Mouse (Mus musculus) ovary, postnatal 10 days (tissue): Measurements from ENCODE around the gene Pcsk6.
"Not testable (repeated sequence)": the region's sequence is repeated elsewhere in the genome, so short reads cannot be mapped to it uniquely, and the experiment has no call there.

Experiments used
- DNase-seq: peaks from one replicate; pipeline ENCODE4 v3.0.0; 2022; ENCODE audit warnings: low spot score

Pcsk6 gene

DNA sequence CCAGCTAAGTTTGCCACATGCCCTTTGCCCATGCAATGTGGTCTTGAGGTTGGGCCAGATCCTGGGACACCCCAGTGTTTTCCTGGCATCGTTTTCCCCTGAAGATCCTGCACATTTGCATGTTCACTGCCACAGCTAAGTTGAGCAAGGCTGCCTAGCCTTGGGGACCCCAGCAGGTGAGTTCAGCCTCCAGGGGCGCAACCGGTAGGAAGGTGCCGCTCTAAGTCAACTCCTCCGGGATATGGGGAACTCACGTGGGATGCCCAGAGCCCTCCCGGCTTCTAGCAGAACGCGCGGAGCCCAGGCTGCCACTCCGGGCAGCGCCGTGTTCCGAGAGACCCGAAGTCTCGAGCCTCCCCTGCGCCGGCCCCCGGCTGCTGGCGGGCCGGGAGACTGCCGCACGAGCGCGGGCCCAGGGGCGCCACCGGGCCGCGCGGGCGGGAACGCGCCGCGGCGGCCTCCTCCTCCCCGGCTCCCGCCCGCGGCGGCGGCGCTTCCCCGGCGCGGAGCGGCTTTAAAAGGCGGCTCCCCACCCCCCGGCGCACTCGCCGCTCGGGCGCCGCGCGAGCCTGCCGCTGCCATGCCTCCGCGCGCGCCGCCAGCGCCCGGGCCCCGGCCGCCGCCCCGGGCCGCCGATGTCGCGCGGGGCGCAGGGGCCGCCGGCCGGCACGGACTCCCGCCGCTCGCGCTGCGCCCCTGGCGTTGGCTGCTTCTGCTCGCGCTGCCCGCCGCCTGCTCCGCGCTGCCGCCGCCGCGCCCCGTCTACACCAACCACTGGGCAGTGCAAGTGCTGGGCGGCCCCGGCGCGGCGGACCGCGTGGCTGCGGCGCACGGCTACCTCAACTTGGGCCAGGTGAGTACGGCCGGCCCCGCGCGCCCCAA, at the start of gene Pcsk6:
Gene Pcsk6, plus strand, starts transcription at position 144 of the 882 bp plus-strand sequence.
- DNase-seq: peak; percentile 28

DNA sequence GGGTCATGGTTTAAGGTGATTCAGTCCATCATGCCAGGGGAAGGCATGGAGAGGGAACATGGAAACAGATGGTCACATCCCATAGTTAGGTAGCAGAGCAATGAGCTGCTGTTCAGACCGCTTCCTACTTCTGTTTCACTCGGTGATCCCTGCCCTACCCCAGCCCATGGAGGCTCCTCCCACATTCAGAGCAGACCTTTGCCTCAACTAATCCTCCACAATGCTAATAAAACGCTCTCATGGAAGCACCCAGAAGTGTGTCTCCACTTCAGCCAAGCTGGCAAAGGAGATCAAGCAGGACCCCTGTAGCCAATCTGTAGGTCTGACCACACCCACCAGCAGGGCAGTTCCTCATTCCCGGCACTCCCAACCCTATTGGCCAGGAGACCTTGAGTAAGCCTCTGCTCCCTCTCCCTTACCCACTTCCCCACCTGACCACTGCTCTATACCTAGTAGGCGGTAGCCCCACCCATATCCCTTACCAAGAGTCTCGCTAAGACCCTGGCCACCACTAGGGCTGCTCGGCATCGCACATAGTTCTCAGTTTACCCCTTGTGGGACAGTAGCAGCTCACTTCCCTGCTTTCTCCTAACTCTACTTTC, 47.8 kb upstream of the Pcsk6 start:
- DNase-seq: no peak

DNA sequence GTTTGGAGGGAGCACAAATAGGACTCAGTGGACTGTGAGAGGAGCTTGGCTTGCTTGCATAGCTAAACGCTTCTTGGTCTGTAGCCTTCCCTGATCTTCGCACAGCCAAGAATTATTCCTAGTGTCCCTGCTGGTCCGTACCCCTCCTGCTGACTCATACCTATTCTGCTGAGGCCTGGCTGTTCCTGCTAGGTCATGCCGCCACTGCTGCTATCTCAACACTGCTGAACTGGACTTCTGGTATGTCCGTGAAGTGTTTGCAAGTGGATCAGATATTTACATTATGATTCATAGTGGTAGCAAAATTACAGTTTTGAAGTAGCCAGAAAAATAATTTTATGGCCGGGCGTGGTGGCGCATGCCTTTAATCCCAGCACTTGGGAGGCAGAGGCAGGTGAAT, 44.0 kb upstream of the Pcsk6 start:
- no peak for DNase-seq

DNA sequence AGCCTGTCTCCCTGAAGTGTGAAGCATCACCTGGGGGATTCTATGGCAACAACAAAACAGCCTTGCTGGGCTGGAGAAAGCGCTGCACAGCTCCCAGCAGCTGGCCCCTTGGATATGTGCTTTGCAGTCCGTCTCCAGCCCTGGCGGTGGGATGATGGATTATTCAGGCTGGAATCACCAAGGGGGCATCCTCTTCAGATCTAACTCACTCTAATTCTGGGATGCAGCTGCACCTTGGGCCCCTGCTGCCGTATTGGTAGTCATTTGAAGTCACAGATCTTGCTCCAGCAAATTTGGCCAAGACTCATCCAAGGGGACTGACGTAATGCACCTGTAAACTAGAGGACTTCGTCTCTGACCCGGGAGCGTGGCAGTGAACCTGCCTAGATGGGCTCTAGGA, 41.1 kb upstream of the Pcsk6 start:
- DNase-seq: no peak

DNA sequence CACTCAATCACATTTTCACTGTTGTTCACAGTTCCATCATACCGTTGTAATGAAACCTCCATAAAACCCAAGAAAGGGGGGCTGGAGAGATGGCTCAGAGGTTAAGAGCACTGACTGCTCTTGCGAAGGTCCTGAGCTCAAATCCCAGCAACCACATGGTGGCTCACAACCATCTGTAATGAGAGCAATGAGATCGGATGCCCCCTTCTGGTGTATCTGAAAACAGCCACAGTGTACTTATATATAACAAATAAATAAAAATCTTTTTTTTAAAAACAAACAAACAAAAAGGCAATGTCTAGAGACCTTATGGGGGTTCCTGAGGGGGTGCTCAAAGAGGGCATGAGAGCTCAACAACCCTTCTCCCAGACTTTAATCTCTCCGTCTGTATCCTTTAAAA, 39.6 kb upstream of the Pcsk6 start:
- DNase-seq: not testable (repeated sequence)

DNA sequence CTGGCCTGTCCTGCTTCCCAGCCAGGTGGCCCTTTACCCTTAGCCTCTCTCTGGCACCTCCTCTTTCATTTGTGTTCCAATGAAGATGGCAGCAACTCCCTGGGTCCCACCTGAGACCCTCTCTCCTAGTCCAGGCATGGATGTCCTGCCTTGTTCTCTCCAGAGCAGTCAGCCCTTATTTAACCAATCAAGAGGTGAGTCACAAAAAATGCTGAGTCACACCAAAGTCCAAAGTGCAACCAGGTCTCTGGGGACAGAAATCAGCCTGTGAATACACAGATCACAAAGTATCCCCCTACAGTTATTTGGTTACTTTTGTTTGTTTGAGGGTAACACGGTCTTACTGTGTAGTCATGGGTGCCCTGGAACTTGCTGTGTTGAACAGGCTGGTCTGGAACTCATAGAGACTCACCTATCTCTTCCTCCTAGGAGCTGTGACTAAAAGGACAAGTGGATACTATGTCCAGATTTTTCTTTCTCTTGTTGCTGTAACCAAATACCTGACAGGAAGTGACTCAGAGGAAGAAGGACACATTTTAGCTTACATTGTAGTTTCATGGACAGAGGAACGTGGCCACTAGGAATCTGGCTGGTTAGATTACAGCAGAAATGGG, 38.9 kb upstream of the Pcsk6 start:
- DNase-seq: no peak

DNA sequence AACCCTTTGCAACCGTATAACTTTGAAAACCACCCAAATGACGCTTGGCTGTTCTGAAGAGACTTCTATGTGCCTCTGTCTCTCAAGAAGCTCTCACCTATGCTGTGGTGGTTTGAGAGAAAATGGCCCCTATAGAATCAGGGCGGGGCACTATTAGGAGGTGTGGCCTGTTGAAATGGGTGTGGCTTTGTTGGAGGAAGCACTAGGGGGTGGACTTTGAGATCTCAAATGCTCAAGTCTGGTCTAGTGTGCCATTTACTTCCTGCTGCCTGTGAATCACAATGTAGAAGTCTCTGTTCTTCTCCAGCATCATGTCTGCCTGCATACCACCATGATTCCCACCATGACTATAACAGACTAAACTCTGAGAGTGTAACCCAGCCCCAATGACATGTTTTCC, 21.8 kb upstream of the Pcsk6 start:
- DNase-seq: no peak

DNA sequence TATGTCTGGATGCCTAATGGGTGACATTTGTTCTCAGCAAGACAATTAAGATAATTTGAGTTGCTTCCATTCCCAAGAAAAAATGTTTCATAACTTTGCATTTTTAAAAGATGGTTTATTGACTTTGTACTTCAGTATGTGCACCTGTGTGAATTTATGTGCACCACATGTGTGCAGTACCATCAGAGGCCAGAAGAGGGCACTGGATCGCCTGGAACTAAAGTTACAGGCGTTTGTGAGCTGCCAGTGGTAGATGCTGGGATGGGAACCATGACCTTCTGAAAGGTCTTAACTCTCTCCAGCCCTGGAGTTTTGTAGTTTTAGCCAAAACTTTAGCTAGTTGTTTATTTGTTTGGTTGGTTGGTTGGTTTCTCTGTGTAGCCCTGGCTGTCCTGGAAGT, 18.3 kb upstream of the Pcsk6 start:
- no peak for DNase-seq

DNA sequence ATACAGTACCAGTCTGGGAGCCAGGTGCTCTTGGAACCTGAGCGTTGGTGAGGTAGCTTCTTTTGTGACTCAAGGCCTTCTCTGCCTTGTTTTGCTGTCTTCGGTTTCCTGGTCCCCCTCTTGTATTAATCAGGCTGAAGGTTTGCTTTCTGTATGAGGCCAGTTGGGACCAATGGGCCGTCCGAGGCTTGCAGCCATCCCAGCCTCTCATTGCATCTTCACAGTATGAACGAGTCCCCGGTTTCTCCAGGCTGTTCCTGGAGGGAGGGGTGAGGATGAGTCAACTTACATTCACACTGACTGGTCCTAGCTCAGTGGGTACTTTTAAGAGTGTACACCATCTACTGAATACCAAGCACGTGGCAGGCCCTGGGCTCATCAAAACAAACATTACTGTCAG, 553 bp upstream of the Pcsk6 start:
- DNase-seq: no peak

DNA sequence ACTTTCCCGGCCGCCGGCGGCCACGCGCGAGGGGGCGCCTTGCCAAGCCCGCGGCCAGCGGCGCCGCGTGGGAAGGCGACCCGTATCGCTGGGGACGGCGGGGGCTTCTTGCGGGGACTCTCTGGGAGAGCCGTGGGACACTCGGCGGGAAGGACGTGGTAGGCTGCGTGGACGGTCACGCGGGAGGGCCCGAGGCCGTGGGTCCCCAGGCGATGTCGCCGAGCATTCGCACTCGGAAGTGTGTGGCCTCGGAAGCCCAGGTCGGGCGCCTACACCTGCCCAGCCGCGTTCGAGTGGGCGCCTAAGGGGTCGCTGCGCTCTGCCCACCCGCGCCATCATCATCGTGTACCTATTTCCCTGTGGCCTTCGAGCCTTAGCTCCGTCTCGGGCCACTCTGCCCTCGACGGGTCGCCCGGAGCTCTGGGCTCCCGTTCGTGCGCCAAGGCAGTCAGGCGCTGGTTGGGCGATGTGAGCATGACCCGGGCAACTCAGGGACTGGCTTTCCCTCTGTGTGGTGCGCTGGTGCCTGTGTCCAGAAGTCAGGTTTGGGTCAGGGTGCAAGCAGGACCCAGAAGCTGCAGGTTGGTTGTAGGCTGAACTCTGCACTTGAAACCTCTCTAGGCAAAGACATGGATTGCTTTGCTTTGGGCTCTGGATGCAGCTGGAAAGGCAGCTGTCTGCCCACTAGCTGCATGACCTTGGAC, 1.1 kb downstream of the Pcsk6 start:
- DNase-seq: no peak

DNA sequence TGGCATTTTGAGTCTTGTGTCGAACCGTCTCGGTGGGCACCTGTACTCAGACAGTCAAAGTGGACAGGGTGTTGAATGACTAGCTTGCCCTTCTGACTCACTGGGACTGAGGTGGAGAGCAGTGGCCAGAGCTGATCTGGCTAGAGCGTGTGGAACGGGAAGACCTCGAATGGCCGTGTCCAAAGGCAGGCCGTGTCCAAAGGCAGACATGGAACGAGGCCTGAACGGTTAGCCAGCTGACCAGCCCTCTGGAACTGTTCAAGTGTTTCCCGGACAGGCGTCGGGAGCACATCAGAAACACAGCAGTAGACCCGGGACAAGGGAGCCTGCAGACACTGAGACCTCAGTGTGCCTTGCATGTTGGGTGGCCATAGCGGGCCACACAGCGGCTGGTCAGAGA, 7.6 kb downstream of the Pcsk6 start:
- DNase-seq: no peak

DNA sequence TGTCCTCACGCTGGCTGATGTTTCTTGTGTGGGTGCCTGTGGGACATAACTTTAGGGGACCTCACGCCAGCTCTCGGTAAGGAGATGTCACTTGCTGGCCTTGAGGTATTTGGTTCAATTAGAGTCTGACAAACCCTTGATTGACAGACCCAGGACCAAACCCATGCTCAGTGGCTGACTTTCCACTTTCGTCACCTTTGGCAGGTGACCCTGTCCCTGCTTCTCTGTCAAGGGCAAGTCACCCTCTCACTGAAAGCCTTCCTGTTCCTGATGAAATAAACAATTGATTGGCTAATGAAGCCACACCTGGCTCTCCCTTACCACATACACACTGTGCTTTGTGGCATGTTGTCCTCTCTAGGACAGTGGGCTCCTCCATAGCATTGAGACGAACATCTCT, 8.3 kb downstream of the Pcsk6 start:
- DNase-seq: no peak

DNA sequence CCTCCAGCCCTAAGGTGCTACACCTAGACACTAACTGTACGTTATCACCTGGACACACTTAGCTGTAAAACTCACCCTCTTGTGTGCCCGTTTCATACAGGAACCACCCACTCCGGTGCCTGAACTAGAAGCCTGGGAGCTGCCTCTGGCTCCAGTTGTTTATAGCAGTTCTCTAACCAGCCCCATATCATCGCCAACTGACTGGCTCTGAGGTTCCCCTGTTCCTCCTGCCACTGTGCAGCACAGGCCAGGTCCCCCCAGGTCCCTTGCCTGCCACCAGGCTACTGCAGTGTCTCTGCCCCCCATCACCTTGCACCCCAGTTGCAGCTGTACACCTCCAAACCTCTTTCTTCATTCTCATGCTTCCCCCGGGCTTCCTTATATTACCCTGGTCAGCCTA, 8.7 kb downstream of the Pcsk6 start:
- DNase-seq: no peak

DNA sequence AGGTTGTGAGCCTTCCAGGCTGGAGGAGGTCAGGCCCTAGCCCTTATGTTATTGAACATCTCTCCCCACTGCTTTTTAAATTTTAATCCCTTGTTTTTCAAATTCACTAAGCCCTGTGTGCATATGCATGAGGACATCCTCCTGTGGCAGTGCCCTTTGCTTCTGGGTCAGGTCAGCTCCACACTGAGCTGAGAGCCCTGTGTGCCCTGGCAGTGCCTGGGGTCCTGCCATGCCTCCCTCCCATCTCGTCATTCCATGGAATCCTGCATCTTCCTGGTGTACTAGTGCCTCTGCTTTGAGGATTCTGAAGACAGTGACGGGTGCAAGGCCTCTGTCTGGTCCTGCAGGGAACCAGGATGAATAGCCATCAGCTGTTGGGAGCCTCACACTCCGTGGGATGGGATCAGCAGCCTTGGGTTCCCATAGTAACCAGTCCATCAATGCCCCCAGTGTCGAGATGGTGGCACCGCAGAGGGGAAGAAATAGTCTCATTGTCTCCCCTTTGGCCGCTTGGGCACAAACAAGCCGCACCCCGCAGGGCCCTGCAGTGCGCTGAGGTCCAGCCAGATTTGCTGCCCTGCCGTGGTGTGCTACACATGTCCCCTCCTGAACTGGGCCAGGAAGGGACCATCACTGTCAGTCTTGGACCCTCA, 9.5 kb downstream of the Pcsk6 start:
- no peak for DNase-seq

DNA sequence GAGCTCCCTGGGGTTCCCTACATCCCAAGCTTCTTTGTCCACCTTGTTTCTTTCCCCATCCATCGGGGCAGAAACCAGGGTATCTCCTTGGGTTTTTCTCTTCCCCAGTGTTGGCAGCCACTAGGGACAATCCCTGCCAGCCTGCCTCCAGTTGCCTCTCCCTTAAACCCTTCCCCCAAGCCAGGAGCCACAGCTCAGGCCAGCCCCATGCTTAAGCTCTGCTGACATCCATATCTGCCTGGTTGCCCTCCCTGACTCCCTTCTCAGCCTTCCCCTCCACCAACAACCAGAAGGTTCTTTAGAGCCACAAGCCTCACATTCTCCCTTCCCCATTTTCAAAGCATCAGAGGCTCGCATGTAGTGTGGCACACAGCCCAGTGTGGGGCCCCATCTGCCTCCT, 10.3 kb downstream of the Pcsk6 start:
- no peak for DNase-seq

DNA sequence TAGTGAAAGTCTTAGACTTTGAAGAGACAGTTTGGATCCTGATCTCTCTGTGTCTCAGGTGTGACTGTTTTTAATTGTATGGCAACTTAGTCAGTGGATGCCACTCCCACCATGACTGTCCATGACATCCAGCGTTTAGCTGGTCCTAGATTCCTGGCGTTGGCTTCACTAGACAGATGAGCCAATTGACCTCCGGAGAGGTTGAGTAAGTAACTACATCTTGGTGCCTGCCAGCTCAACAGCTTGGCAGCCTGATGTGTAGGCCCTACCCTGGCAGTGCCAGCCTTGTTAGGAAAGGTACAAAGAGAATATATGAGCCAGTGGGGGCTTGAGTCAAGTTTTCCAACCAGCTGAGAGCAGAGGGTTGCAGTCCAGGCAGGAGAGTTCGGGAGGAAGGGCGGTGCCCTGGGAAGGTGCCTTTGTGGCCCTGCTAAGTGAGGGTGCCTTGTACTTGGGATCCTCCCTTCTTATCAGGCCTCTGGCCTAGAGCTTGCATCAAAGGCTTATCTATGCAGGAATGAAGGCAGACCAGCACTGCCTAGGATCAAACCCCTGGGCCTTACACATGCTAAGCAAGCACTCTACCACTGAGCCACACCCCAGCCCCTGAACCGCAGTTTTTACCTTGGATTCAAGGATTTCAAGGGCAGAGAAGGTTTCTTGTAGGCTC, 11.8 kb downstream of the Pcsk6 start:
- no peak for DNase-seq

DNA sequence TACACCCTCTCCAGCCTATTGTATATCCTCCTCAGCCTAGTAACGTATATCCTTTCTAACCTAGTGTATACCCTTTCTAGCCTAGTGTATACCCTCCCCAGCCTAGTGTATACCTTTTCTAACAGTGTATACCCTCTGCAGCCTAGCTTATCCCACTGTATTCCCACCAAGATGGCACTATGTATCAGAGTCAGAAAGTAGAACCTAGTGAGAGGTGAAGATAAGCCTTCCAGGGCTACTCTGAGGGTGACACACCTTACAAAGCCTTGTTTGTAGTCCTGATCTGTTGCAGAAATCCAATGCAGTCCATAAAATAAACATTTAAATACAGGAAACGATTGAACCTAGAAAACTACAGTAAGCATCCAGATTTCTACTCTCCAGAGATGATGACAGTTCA, 12.4 kb downstream of the Pcsk6 start:
- DNase-seq: no peak

DNA sequence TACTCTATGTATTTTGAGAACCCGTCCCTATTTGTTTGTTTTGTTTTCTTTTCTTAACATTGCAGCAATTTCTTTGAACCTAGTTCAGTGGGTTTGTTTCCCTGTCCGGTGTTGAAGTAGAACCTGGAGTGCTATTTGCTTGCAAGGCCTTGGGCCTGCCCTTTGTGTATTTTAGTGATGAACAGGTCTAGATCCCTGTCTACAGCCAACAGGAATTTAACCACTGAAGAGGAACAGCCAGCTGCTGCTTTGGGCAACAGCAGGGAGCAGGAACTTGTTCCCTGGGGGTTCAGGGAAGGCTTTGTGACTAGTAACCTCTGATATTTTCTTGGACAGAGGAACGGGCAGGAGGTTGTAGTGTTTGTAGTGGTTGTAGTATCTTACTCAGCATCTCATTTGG, 15.1 kb downstream of the Pcsk6 start:
- no peak for DNase-seq

DNA sequence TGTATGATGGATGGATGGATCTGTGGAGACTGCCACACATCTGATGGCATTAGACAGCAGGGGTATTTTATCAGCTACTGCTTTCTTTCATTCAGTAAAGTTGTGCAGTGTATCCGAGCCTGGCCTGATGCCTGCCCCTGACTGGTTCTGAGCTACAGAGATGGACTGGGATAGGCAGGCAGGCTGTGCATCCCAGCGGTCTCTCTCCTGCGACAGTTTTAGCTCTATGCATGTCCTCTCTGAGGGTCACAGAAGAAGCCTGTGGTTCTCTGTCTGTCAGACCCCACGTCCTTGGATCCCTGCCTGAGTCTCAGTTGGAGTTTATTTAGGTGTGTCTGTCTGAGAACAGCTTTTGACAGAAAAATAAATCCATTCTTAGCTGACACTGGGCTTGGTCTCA, 16.7 kb downstream of the Pcsk6 start:
- DNase-seq: no peak

DNA sequence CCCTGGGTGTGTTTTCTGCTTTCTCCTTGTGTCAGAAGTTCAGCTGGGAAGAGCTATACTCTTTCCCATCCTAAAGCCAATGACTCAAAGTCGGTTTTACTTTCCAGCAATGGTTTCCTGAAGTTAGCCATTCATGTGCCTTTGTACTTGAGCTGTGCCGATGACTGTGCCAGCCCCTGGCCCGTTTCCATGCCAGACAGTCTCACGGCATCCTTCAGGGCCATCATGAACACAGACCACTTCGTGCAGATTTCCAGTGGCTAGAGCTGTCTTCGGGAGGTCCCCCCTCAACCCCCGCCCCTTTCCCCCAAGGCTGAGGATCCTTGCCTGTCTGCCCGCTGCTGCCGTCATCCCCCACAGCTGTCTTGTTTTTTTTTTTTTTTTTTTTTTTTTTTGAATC, 17.8 kb downstream of the Pcsk6 start:
- no peak for DNase-seq

DNA sequence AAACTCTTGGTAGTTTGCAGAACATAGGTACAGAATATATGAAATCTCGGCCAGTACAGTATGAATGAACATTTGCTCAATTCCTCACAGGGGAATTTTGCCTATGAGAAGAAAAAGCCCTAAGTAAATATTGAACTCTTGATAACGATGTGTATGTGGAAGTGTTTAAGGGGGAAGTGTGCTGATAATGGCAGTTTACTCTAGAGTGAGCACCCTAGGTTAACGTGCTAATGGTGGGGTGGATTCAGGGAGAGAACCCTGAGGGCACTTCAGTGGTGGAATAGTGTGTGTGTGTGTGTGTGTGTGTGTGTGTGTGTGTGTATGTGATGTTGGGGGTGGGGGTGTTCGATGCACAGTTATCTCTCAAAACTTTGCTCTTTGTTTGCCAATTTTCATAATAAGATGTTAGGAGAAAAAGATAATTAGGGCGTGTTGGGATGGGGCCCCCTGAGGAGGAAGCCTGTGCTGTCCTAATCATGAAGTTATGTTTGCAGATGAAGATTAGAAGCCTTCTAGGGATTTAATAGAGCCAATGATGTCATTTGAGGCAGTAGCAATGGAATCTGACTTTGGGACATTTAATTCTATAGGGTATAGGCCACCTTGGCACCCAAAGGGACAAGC, 19.2 kb downstream of the Pcsk6 start:
- DNase-seq: no peak
